Mouse (Mus musculus) liver, adult 2 months (tissue): ENCODE measurements around the gene Gpat2. TPM values are rescaled to one million over a fixed set of nuclear protein-coding genes. Genes with fewer than 3 reads are reported as not detected.
A peak's percentile ranks its signal among the peaks of the same experiment; 100 is the strongest.

Experiments used
- DNase-seq: peaks from one replicate; pipeline ENCODE4 v3.0.0-alpha.2; 2011; ENCODE audit warnings: low read depth, low spot score; ENCODE audit errors: extremely low read depth
- H3K27ac ChIP-seq: fragments of 200-500 bp; replicated peaks from 2 replicates; pipeline ENCODE4 v1.5.1; 2012; ENCODE audit warnings: low read depth, mild to moderate bottlenecking, control low read depth, inconsistent platforms, low read length; ENCODE audit not compliant: insufficient read depth
- H3K27me3 ChIP-seq: fragments of 200-500 bp; 2 replicates; pipeline ENCODE4 v1.6.1; 2012; ENCODE audit warnings: mild to moderate bottlenecking, moderate library complexity, low read length, inconsistent platforms; ENCODE audit not compliant: control insufficient read depth, insufficient read depth
- H3K36me3 ChIP-seq: fragments of 200-500 bp; 2 replicates; pipeline ENCODE4 v1.6.1; 2012; ENCODE audit warnings: low read length, inconsistent platforms; ENCODE audit not compliant: control insufficient read depth, insufficient read depth
- H3K4me1 ChIP-seq: fragments of 200-500 bp; 2 replicates; pipeline ENCODE4 v1.6.1; 2011; ENCODE audit warnings: low read length; ENCODE audit not compliant: control insufficient read depth, insufficient read depth
- H3K4me3 ChIP-seq: fragments of 200-500 bp; 2 replicates; pipeline ENCODE4 v1.5.1; 2011; ENCODE audit warnings: low read depth, mild to moderate bottlenecking, control low read depth, low read length, moderate library complexity; ENCODE audit not compliant: insufficient read depth
- H3K79me2 ChIP-seq: fragments of 200-500 bp; 2 replicates; pipeline ENCODE4 v1.6.1; 2012; ENCODE audit warnings: inconsistent platforms, mild to moderate bottlenecking, low read length, moderate library complexity; ENCODE audit not compliant: control insufficient read depth, insufficient read depth
- H3K9ac ChIP-seq: fragments of 200-500 bp; 2 replicates; pipeline ENCODE4 v1.6.1; 2012; ENCODE audit warnings: low read depth, mild to moderate bottlenecking, control low read depth, inconsistent platforms, low read length
- CTCF ChIP-seq: fragments of 200-500 bp; IDR thresholded peaks from 2 replicates; pipeline ENCODE4 v1.5.1; 2011; ENCODE audit warnings: low read depth, low read length, control low read depth
- POLR2A ChIP-seq: fragments of 200-500 bp; IDR thresholded peaks from 2 replicates; pipeline ENCODE4 v1.6.1; 2011; ENCODE audit warnings: low read length, control low read depth; ENCODE audit not compliant: insufficient read depth; ENCODE audit errors: extremely low read depth
- WGBS: fragments of 180-500 bp; shearing (Covaris S2); methylation state at CpG from one replicate; pipeline ENCODE4 v1.1.7; 2018; 5-methylcytosine and 5-hydroxymethylcytosine counted together
- polyA plus RNA-seq: library from polyadenylated mRNA; depleted of rRNA; stranded (reverse); fragments of >200 nt; gene quantifications from 2 replicates; pipeline ENCODE4 v1.2.3, GENCODE M21; 2012
- total RNA-seq: library from RNA; depleted of rRNA; stranded (reverse); fragments of >200 nt; gene quantifications from 2 replicates; pipeline ENCODE4 v1.2.3, GENCODE M21; 2014

Gpat2 gene
- total and polyA plus RNA-seq, 2 experiments = 1.2 to 2.2 TPM

DNA sequence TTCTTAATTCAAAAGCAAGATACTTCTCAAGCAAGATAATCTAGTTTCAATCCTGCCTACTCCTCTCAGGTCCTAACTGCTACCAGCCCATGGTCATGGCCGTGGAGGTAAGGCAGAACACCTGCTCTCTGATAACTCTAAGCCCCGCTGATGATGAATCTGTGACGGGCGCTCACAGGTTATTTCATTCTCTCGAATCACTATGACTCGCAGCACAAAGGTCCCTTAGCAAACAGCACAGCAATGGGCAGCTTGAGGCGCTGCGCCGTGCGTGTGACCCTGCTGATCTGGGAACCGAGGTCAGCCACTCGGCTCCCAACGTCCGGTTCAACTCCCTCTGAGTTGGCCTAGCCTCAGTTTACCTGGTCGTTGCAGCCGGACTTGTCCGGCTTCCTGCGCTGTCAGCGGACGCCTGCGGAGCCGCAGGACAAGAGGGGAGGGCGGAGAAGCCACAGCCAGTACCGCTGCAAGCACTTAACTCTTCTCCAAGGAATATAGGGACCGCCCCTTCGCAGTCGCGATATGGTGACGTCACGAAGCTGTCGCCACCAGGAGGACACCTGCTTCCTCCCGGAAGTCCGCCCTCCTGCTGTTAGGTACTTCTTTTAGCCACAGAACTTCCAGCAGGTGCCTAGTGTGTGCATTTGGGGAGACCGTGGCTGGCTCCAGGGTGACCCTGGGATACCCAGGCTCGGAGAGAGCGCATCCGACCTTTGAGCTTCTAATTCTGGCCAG is 19.2 kb downstream of the Gpat2 start, which contains the start of gene Fahd2a:
Gene Fahd2a (minus strand): TSS at position 511 of the 735 bp plus-strand sequence.
- peaks cover 4% of the 10 kb centered on the region; the same call in 1 of the 2 replicates for H3K4me1 ChIP-seq
- H3K36me3 ChIP-seq = no peaks in the 10 kb centered on the region
- H3K4me3 ChIP-seq = peak within 1 kb of the TSS; percentile 85
- peak; percentile 86 for DNase-seq
- H3K27me3 ChIP-seq = no peaks in the 10 kb centered on the region
- H3K79me2 ChIP-seq = no peaks in the 10 kb centered on the region
- peak within 1 kb of the TSS; percentile 68 for H3K9ac ChIP-seq
- WGBS = 3% methylated on average over 37 of the region's 37 CpGs
- TF ChIP-seq POLR2A (peak; percentile 35; the same call in 1 of the 2 replicates), CTCF (no peak)
- 0 out of 2 replicates have a peak within 1 kb of the TSS, but pooled peaks have one; percentile 28 for H3K27ac ChIP-seq

DNA sequence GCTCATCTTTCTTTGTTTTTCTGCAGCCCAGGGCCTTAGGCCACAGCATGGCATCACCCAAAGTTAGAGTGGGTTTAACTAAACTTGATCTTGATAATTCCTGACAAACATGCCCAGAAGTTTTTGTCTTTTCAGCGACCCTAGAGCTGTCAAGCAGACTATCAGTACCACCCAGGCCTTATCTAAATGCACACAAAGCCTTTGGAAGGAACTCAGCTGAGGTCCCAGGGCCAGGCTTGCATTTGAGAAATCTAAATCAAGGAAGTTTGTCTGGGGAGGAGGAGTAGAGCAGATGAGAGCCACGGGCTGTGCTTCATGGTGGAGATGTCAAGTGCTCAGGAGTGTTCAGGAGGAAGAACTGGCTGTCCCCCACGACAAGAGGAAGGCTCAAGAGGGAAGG is 21.8 kb downstream of the Gpat2 start:
- peaks cover 4% of the 10 kb centered on the region; the same call in 1 of the 2 replicates for H3K4me1 ChIP-seq
- no peak overlapping the region for H3K27ac ChIP-seq
- no peaks in the 10 kb centered on the region for H3K27me3 ChIP-seq
- H3K9ac ChIP-seq = no peak overlapping the region
- H3K4me3 ChIP-seq = no peak overlapping the region
- H3K36me3 ChIP-seq = no peaks in the 10 kb centered on the region
- DNase-seq = no peak
- TF ChIP-seq CTCF (no peak), POLR2A (no peak)
- H3K79me2 ChIP-seq = no peaks in the 10 kb centered on the region
- WGBS = 29% methylated on average over 3 of the region's 3 CpGs

DNA sequence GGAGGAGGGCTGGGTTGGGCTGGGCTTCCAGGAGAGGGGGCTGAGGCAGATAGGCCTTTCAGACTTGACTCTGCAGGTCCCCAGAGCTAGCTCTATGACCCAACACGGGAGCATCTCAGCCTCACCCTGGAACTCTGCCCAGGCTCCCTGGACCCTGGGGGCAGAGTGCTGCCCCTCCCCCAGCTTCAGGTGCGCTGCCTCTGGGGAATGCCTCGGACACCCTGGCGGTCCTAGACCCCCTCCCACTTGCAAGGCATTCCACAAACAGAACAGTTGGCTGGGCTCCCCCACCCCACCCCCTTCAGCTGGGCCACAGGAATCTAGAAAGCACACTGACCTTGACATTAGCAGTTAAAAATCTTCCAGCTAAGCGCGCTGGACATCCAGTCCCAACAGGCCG is 24.7 kb downstream of the Gpat2 start:
- no peak for DNase-seq
- no peaks in the 10 kb centered on the region for H3K36me3 ChIP-seq
- WGBS = 21% methylated on average over 7 of the region's 7 CpGs
- H3K4me3 ChIP-seq = no peak overlapping the region
- no peaks in the 10 kb centered on the region for H3K4me1 ChIP-seq
- TF ChIP-seq POLR2A (no peak), CTCF (no peak)
- H3K9ac ChIP-seq = no peak overlapping the region
- peaks cover 3% of the 10 kb centered on the region; the same call in 1 of the 2 replicates for H3K27me3 ChIP-seq
- no peak overlapping the region for H3K27ac ChIP-seq
- no peaks in the 10 kb centered on the region for H3K79me2 ChIP-seq

DNA sequence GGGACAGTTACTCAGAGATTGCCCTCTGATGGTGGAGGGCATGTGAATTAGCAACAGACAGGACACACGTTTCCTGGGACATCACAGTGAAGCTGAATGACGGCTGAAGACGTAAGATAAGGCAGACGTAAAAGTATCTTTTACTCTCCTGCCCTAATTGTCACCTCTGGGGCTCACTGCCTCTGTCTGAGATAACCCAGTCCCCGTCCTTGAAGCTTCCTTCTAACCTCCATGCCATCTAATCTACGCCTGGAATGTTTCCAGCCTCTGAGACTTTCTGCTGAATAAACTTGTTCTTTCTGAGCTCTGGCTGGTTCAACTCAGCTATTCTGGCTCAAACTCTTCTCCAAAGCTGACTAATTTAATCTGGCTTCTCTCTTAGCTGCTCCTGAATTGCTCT is 26.7 kb downstream of the Gpat2 start:
- Histone ChIP-seq H3K79me2 (no peaks in the 10 kb centered on the region), H3K27ac (no peak overlapping the region), H3K36me3 (no peaks in the 10 kb centered on the region), H3K4me3 (no peak overlapping the region), H3K27me3 (peaks cover 3% of the 10 kb centered on the region; the same call in 1 of the 2 replicates), H3K4me1 (no peaks in the 10 kb centered on the region), H3K9ac (no peak overlapping the region)
- no peak for DNase-seq
- 30% methylated on average over 6 of the region's 6 CpGs for WGBS
- TF ChIP-seq POLR2A (no peak), CTCF (no peak)

DNA sequence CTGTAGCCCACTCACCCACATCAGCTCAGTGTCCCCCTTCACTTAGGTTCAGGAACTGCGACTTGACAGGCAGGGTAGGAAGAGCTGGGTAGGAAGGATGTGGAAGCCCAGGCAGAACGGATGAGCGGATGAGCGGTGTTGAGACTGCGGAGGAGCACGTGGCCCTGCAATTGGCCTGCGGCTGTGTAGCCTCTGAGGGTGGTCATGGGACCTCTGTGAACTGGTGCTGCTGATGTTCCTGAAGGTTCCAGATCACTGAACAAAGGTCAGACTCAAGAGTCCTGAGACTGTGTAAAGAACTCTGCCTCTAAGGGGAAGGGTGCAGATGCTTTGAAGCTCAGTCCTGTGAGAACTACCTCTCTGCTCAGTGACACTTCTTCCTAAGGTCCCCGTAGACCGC is 28.1 kb downstream of the Gpat2 start:
- Histone ChIP-seq H3K36me3 (no peaks in the 10 kb centered on the region), H3K9ac (no peak overlapping the region), H3K4me3 (no peak overlapping the region), H3K27ac (no peak overlapping the region), H3K79me2 (no peaks in the 10 kb centered on the region), H3K27me3 (peaks cover 3% of the 10 kb centered on the region; the same call in 1 of the 2 replicates), H3K4me1 (no peaks in the 10 kb centered on the region)
- WGBS = 77% methylated on average over 9 of the region's 9 CpGs
- no peak for TF ChIP-seq CTCF
- TF ChIP-seq POLR2A = no peak
- no peak for DNase-seq

DNA sequence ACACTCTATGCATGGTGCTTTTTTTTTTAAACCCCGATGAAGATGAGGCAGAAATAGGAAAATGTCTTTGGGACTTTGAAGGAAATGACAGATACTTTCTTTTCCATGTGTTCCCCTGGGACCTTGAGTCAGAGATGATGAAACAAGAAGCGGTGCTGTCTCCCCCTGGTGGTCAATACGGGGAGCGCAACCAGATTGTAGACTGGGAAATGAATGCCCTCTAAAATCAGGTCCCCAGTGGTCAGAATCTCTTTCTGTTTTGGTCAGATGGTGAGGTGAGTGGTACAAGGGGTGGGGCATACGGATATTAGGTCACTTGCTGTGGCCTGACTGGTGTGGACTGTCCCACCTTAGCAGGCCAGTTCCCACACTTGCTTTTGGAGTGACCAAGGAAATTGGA is 28.8 kb downstream of the Gpat2 start:
- peak; percentile 29 for DNase-seq
- peak; percentile 71; the same call in 1 of the 2 replicates for TF ChIP-seq CTCF
- no peak for TF ChIP-seq POLR2A
- H3K9ac ChIP-seq = no peak overlapping the region
- no peak overlapping the region for H3K4me3 ChIP-seq
- peaks cover 3% of the 10 kb centered on the region; the same call in 1 of the 2 replicates for H3K27me3 ChIP-seq
- no peaks in the 10 kb centered on the region for H3K36me3 ChIP-seq
- H3K79me2 ChIP-seq = no peaks in the 10 kb centered on the region
- WGBS = 5% methylated on average over 5 of the region's 5 CpGs
- H3K4me1 ChIP-seq = no peaks in the 10 kb centered on the region
- no peak overlapping the region for H3K27ac ChIP-seq
